Mouse (Mus musculus): ENCODE results near the gene Mthfd2. TPM values are rescaled to one million over a fixed set of nuclear protein-coding genes. Genes with fewer than 3 reads are reported as not detected.
"Not testable (repeated sequence)": the region's sequence is repeated elsewhere in the genome, so short reads cannot be mapped to it uniquely, and the experiment has no call there.

Gene Mthfd2
- polyA plus RNA-seq, 1 experiment from 2014 or later = 58.7 TPM

- no peaks in the 10 kb centered on the region for H3K27me3 ChIP-seq (ENCODE audit: control insufficient read depth, insufficient read depth, low read length)
- DNase-seq (ENCODE audit: low spot score) = peak; percentile 25
- no peaks in the 10 kb centered on the region; the same call in 1 of the 2 replicates for H3K36me3 ChIP-seq (replicated peaks; ENCODE audit: control insufficient read depth, insufficient read depth, low read depth, low read length)
- WGBS = 25% methylated on average over 6 of the region's 6 CpGs
- H3K4me2 ChIP-seq (ENCODE audit: low read depth, low read length) = peak within 1 kb of the TSS; percentile 65
- peak; percentile 64 for ATAC-seq (replicated peaks; ENCODE audit: insufficient number of reproducible peaks, low FRiP score, low TSS enrichment, low read depth)
- peaks cover 2% of the 10 kb centered on the region; the same call in 1 of the 2 replicates for H3K4me1 ChIP-seq (ENCODE audit: control insufficient read depth, insufficient read depth, low read length)
- H3K9ac ChIP-seq (replicated peaks; ENCODE audit: low read length) = peak within 1 kb of the TSS; percentile 93
- H3K9me3 ChIP-seq (replicated peaks; ENCODE audit: control insufficient read depth, low read length) = no peaks in the 10 kb centered on the region
- H3K4me3 ChIP-seq (ENCODE audit: low read depth, low read length) = peak within 1 kb of the TSS; percentile 83
- peak within 1 kb of the TSS; percentile 54; the same call in 1 of the 2 replicates for H3K27ac ChIP-seq (replicated peaks; ENCODE audit: low read depth, low read length)
These were observed 23.2 kb upstream of the Mthfd2 start, which contains the start of gene Bola3 for GRCm38 (mm10) chr6:83348873-83349272. Gene Bola3 (plus strand): TSS chr6:83349147.

- H3K9me3 ChIP-seq (replicated peaks; ENCODE audit: control insufficient read depth, low read length) = no peaks in the 10 kb centered on the region
- no peak overlapping the region for H3K4me3 ChIP-seq (ENCODE audit: low read depth, low read length)
- H3K27me3 ChIP-seq (ENCODE audit: control insufficient read depth, insufficient read depth, low read length) = no peaks in the 10 kb centered on the region
- DNase-seq (ENCODE audit: low spot score) (no peak), ATAC-seq (replicated peaks; ENCODE audit: insufficient number of reproducible peaks, low FRiP score, low TSS enrichment, low read depth) (no peak)
- no peak overlapping the region for H3K27ac ChIP-seq (replicated peaks; ENCODE audit: low read depth, low read length)
- 88% methylated on average over 3 of the region's 3 CpGs for WGBS
- H3K9ac ChIP-seq (replicated peaks; ENCODE audit: low read length) = no peak overlapping the region
- H3K4me1 ChIP-seq (ENCODE audit: control insufficient read depth, insufficient read depth, low read length) = 0 out of 2 replicates have a peak, but pooled peaks cover 2% of the 10 kb centered on the region
- H3K36me3 ChIP-seq (replicated peaks; ENCODE audit: control insufficient read depth, insufficient read depth, low read depth, low read length) = no peaks in the 10 kb centered on the region
- no peak overlapping the region for H3K4me2 ChIP-seq (ENCODE audit: low read depth, low read length)
These were observed 22.2 kb upstream of the Mthfd2 start for GRCm38 (mm10) chr6:83347916-83348315.

GRCm38 (mm10) chr6:83345285-83345684 lies 19.6 kb upstream of the Mthfd2 start:
- WGBS = 95% methylated on average over 8 of the region's 8 CpGs
- ATAC-seq (replicated peaks; ENCODE audit: insufficient number of reproducible peaks, low FRiP score, low TSS enrichment, low read depth); H3K36me3 ChIP-seq (replicated peaks; ENCODE audit: control insufficient read depth, insufficient read depth, low read depth, low read length); H3K9ac ChIP-seq (replicated peaks; ENCODE audit: low read length); H3K27ac ChIP-seq (replicated peaks; ENCODE audit: low read depth, low read length); DNase-seq (ENCODE audit: low spot score); H3K9me3 ChIP-seq (replicated peaks; ENCODE audit: control insufficient read depth, low read length); H3K4me1 ChIP-seq (ENCODE audit: control insufficient read depth, insufficient read depth, low read length); H3K27me3 ChIP-seq (ENCODE audit: control insufficient read depth, insufficient read depth, low read length); H3K4me2 ChIP-seq (ENCODE audit: low read depth, low read length); H3K4me3 ChIP-seq (ENCODE audit: low read depth, low read length): not testable (repeated sequence)

GRCm38 (mm10) chr6:83342957-83343356 lies 17.2 kb upstream of the Mthfd2 start:
- Histone ChIP-seq H3K9ac (replicated peaks; ENCODE audit: low read length) (no peak overlapping the region), H3K4me2 (ENCODE audit: low read depth, low read length) (no peak overlapping the region), H3K27me3 (ENCODE audit: control insufficient read depth, insufficient read depth, low read length) (no peaks in the 10 kb centered on the region), H3K27ac (replicated peaks; ENCODE audit: low read depth, low read length) (no peak overlapping the region), H3K36me3 (replicated peaks; ENCODE audit: control insufficient read depth, insufficient read depth, low read depth, low read length) (no peaks in the 10 kb centered on the region; the same call in 1 of the 2 replicates), H3K9me3 (replicated peaks; ENCODE audit: control insufficient read depth, low read length) (no peaks in the 10 kb centered on the region), H3K4me3 (ENCODE audit: low read depth, low read length) (no peak overlapping the region), H3K4me1 (ENCODE audit: control insufficient read depth, insufficient read depth, low read length) (no peaks in the 10 kb centered on the region)
- DNase-seq (ENCODE audit: low spot score) = no peak
- ATAC-seq (replicated peaks; ENCODE audit: insufficient number of reproducible peaks, low FRiP score, low TSS enrichment, low read depth) = no peak
- 91% methylated on average over 2 of the region's 2 CpGs for WGBS

- Histone ChIP-seq H3K36me3 (replicated peaks; ENCODE audit: control insufficient read depth, insufficient read depth, low read depth, low read length) (no peaks in the 10 kb centered on the region; the same call in 1 of the 2 replicates), H3K27ac (replicated peaks; ENCODE audit: low read depth, low read length) (no peak overlapping the region), H3K27me3 (ENCODE audit: control insufficient read depth, insufficient read depth, low read length) (no peaks in the 10 kb centered on the region), H3K4me3 (ENCODE audit: low read depth, low read length) (no peak overlapping the region), H3K4me1 (ENCODE audit: control insufficient read depth, insufficient read depth, low read length) (no peaks in the 10 kb centered on the region), H3K9ac (replicated peaks; ENCODE audit: low read length) (no peak overlapping the region), H3K9me3 (replicated peaks; ENCODE audit: control insufficient read depth, low read length) (no peaks in the 10 kb centered on the region), H3K4me2 (ENCODE audit: low read depth, low read length) (no peak overlapping the region)
- WGBS = 82% methylated on average over 3 of the region's 3 CpGs
- DNase-seq (ENCODE audit: low spot score) = no peak
- no peak for ATAC-seq (replicated peaks; ENCODE audit: insufficient number of reproducible peaks, low FRiP score, low TSS enrichment, low read depth)
These were observed 15.7 kb upstream of the Mthfd2 start for GRCm38 (mm10) chr6:83341387-83341786.

GRCm38 (mm10) chr6:83327591-83328190 lies 2.0 kb upstream of the Mthfd2 start:
- Histone ChIP-seq H3K4me2 (ENCODE audit: low read depth, low read length) (no peak overlapping the region), H3K36me3 (replicated peaks; ENCODE audit: control insufficient read depth, insufficient read depth, low read depth, low read length) (peaks cover 3% of the 10 kb centered on the region), H3K27me3 (ENCODE audit: control insufficient read depth, insufficient read depth, low read length) (no peaks in the 10 kb centered on the region), H3K27ac (replicated peaks; ENCODE audit: low read depth, low read length) (no peak overlapping the region), H3K4me3 (ENCODE audit: low read depth, low read length) (no peak overlapping the region), H3K9me3 (replicated peaks; ENCODE audit: control insufficient read depth, low read length) (no peaks in the 10 kb centered on the region), H3K4me1 (ENCODE audit: control insufficient read depth, insufficient read depth, low read length) (no peaks in the 10 kb centered on the region), H3K9ac (replicated peaks; ENCODE audit: low read length) (no peak overlapping the region)
- DNase-seq (ENCODE audit: low spot score) = no peak
- ATAC-seq (replicated peaks; ENCODE audit: insufficient number of reproducible peaks, low FRiP score, low TSS enrichment, low read depth) = no peak
- 90% methylated on average over 3 of the region's 3 CpGs for WGBS

- Histone ChIP-seq H3K27ac (replicated peaks; ENCODE audit: low read depth, low read length) (no peak overlapping the region), H3K4me1 (ENCODE audit: control insufficient read depth, insufficient read depth, low read length) (no peaks in the 10 kb centered on the region), H3K27me3 (ENCODE audit: control insufficient read depth, insufficient read depth, low read length) (no peaks in the 10 kb centered on the region), H3K4me2 (ENCODE audit: low read depth, low read length) (peak overlapping the region; percentile 48), H3K9me3 (replicated peaks; ENCODE audit: control insufficient read depth, low read length) (no peaks in the 10 kb centered on the region), H3K9ac (replicated peaks; ENCODE audit: low read length) (no peak overlapping the region; the same call in 1 of the 2 replicates), H3K4me3 (ENCODE audit: low read depth, low read length) (peak overlapping the region; percentile 78), H3K36me3 (replicated peaks; ENCODE audit: control insufficient read depth, insufficient read depth, low read depth, low read length) (peaks cover 2% of the 10 kb centered on the region)
- DNase-seq (ENCODE audit: low spot score) (no peak), ATAC-seq (replicated peaks; ENCODE audit: insufficient number of reproducible peaks, low FRiP score, low TSS enrichment, low read depth) (no peak)
- 72% methylated on average over 6 of the region's 6 CpGs for WGBS
These were observed 1.1 kb upstream of the Mthfd2 start for GRCm38 (mm10) chr6:83326761-83327160.

GRCm38 (mm10) chr6:83326394-83326736 lies 657 bp upstream of the Mthfd2 start:
- WGBS = 4% methylated on average over 6 of the region's 6 CpGs
- Histone ChIP-seq H3K4me2 (ENCODE audit: low read depth, low read length) (peak overlapping the region; percentile 48), H3K27me3 (ENCODE audit: control insufficient read depth, insufficient read depth, low read length) (no peaks in the 10 kb centered on the region), H3K4me1 (ENCODE audit: control insufficient read depth, insufficient read depth, low read length) (no peaks in the 10 kb centered on the region), H3K27ac (replicated peaks; ENCODE audit: low read depth, low read length) (peak overlapping the region; percentile 70; the same call in 1 of the 2 replicates), H3K9me3 (replicated peaks; ENCODE audit: control insufficient read depth, low read length) (no peaks in the 10 kb centered on the region), H3K4me3 (ENCODE audit: low read depth, low read length) (peak overlapping the region; percentile 78), H3K9ac (replicated peaks; ENCODE audit: low read length) (peak overlapping the region; percentile 85), H3K36me3 (replicated peaks; ENCODE audit: control insufficient read depth, insufficient read depth, low read depth, low read length) (no peaks in the 10 kb centered on the region; the same call in 1 of the 2 replicates)
- ATAC-seq (replicated peaks; ENCODE audit: insufficient number of reproducible peaks, low FRiP score, low TSS enrichment, low read depth) (peak; percentile 16; the same call in 1 of the 2 replicates), DNase-seq (ENCODE audit: low spot score) (no peak)
